Mouse (Mus musculus): ENCODE data around the gene Ltb.

Gene Ltb

DNA sequence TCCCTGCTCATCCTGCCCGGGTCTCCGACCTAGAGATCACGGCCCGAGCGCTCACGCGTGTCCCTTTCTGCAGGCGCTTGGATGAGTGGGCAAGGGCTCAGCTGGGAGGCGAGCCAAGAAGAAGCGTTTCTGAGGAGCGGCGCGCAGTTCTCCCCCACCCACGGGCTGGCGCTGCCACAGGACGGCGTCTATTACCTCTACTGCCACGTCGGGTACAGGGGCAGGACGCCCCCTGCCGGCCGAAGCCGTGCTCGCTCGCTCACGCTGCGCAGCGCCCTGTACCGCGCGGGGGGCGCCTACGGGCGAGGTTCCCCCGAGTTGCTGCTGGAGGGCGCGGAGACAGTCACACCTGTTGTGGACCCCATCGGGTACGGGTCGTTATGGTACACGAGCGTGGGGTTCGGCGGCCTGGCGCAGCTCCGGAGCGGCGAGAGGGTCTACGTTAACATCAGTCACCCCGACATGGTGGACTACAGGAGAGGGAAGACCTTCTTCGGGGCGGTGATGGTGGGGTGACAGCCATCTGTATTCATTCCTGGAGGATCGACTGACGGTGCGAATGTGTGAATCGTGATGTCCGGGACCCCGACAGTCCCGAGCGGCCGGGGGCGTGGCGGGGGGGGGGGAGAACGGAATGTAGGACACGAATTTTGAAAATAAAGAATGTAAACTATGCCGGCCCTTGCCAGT is 1.5 kb downstream of the Ltb start:
- peak; percentile 98 for DNase-seq

- DNase-seq = peak; percentile 56
These were observed 2.0 kb downstream of the Ltb start for GRCm38 (mm10) chr17:35196321-35196641.

DNA sequence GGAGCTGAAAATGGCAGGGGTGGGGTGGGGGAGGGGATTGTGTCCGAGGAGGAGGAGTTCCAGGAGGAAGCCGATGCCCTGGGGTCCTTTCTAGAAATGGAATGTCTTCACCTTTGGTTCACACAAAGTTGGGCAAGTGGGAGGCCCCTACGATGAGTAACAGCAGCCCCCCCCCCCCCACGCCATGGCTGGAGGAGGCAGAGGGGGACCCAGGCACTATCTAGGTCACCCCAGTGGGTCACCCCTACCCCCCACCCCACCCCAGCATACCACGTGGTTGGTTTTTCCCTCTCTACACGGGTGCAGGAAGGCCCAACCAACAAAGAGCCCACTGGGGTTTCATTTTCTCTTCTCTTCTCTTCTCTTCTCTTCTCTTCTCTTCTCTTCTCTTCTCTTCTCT is 2.9 kb downstream of the Ltb start:
- DNase-seq = no peak

DNA sequence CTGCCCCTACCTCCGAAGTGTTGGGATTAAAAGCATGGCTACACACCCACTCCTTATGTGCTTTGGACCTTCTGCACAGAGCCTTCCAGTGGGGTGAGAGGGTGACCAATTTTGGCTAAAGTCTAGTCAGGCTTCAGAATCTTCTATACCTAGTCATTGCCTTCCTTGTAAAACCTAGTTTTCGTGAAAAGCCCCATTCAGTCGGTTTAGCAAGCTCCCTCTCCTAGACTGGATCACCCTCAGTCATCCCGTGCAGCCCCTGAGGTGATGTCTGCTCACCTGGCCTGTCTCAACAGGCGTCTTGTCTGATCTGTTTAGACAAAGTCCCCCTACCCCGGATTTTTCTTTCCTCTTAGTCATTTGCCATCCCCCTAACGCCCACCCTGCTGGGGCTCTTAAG is 3.8 kb downstream of the Ltb start:
- no peak for DNase-seq

DNA sequence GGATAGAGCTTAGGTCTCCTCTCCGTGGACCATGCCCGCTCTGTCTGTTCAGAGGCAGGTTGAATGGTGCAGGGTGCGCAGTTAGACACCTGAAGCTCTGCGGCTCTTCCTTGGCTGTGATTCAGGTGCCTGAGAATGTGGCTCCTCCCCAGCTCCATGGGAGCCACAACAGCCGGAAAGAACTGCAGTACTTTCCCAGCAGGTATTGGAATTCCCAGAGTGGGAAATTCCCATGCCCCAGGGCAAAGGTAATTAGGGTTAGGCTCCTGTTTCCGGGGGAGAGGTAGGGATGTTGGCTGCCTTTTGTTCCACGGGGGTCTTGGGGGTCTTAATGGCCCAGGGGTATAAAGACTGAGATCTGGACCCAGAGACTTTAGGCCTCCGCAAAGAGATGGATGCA is 4.7 kb downstream of the Ltb start:
- no peak for DNase-seq

DNA sequence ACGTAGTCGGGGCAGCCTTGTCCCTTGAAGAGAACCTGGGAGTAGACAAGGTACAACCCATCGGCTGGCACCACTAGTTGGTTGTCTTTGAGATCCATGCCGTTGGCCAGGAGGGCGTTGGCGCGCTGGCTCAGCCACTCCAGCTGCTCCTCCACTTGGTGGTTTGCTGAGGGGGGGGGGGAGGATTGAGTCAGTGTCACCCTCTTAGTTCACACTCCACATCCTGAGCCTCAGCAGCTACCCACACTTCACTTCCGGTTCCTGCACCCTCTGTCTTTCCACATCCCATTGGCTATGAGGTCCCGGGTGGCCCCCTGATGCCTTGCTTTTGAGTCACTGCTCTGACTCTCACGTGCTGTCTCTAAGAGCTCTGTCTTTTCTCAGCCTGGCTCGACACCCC is 6.2 kb downstream of the Ltb start:
- peak; percentile 82 for DNase-seq

- DNase-seq = no peak
These were observed 6.9 kb downstream of the Ltb start for GRCm38 (mm10) chr17:35201128-35201527.

DNA sequence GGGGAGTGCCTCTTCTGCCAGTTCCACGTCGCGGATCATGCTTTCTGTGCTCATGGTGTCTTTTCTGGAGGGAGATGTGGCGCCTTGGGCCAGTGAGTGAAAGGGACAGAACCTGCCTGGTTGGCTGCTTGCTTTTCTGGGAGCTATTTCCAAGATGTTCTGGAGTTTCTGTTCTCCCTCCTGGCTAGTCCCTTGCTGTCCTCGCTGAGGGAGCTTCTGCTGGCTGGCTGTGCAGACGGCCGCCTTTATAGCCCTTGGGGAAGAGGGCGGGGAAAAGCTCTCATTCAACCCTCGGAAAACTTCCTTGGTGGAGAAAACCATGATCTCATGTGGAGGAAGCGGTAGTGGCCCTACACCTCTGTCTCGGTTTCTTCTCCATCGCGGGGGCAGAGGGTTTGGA is 7.5 kb downstream of the Ltb start, which contains the start of gene Tnf:
Gene Tnf, minus strand, starts transcription at position 221 of the 400 bp plus-strand sequence.
- DNase-seq = peak; percentile 79

- DNase-seq = no peak
These were observed 8.2 kb downstream of the Ltb start for GRCm38 (mm10) chr17:35202442-35202841.

DNA sequence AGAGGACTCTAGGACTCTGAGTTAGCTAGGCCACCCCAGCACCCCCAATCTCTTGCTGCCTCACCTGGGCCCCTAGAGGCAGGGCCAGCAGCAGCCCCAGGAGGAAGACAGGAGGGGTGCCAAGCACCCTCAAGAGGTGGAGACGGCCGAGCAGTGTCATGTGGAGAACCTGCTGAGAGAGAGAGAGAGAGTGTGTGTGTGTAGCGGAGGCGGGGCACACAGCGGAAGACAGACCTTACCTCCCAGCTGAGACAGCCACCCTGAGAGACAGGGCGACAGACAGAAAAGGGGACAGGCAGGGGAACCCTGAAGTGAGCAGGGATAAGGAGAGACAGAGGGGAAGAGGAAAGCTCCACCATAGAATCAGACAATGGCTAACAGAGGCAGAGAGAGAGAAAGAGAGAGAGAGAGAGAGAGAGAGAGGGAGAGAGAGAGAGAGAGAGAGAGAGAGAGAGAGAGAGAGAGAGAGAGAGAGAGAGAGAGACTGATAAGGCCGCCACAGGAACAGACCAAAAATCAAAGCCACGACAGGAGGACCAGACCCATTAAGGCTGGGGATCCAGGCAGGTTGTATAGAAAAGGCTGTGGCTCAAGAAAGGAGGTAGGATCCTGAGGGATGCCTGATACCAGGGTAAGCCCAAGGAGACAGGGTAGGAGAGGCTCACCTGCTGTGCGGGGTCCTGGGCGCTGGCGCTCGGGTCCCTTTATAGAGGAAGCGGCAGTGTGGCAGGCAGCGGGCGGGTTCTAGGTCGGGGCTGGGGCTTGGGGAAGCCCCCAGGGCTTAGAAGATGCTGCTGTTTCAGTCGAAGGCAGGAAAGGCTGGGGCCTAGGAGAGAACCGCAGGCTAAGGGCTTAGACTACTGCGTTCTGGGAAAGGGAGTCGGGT is 10.5 kb downstream of the Ltb start, which contains the start of gene Lta:
Gene Lta, minus strand, starts transcription at position 858 of the 886 bp plus-strand sequence.
- DNase-seq = peak; percentile 81

GRCm38 (mm10) chr17:35205380-35205769 is 11.1 kb downstream of the Ltb start:
- DNase-seq = no peak

DNA sequence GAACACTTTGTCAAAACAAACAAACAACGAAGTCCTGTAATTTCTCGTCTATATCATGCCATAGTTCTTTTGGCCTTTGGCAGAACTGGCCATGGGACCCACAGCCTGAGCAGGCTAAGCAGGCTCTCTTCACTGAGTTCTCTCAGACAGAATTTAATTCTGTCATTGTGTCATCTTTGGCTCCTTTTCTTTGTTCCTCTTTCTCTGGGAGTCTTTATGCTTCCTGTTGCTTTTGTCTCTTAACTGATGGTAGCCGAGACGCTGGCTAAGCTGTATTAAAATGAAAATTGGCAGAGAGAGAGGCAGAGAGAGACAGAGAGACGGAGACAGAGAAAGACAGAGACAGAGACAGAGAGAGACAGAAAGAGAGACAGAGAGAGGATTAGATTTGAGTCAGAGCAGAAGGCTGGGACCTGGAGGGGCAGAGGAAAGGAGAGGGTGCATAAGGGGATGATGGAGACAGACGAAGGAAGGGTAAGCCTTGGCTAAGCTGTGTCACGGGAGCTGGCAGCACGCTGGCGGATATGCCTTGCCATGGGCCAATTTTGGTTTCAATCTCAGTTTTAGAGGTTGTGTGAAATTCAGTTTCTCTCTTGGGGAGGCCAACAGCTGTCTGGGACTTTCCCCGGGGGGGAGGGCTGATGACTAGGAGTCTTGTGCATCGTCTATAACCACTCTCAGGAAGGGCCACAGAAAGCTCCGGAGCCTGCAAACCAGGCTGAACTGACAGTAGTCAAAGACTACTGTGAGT is 15.7 kb downstream of the Ltb start:
- peak; percentile 49 for DNase-seq

GRCm38 (mm10) chr17:35210593-35210992 is 16.4 kb downstream of the Ltb start:
- no peak for DNase-seq

DNA sequence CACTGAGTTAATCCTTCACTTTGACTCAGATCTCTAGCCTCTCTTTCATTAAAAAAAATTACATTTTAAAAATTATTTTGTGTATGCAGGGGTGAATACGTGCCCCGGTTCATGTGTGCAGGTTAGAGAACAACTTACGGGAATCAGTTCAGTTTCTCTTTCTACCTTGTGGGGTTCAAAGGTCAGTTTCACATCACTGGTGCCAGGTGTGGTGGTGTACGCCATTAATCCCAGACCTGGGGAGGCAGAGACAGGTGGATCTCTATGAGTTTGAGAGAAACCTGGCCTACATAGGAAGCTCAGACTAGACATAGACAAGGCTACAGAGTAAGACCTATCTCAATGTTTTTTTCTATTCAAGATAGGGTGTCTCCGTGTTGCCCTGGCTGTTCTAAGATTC is 18.8 kb downstream of the Ltb start:
- no peak for DNase-seq

GRCm38 (mm10) chr17:35218516-35219193 is 24.4 kb downstream of the Ltb start:
- DNase-seq = peak; percentile 48

DNA sequence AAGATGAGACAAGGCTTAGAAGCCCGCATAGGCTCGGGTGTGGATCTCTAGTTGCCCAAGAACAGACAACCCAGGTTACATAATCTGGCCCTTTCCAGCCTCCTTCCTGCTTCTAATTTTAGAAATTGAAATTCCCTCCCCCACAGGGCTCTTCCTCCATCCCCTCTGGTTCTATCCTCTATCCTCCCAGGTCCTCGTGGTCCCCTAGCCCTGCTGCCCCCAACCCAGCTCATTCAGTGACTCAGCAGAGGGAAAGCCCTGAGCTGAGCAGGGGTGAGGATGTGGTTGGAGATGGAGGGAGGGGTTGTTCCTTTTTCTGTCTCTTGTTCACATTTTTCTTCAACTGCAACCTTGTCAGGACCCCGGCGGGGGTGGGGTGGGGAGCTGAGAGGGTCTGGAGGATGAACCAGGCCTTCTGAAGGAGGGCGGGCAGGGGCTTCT is 25.4 kb downstream of the Ltb start:
- DNase-seq = peak; percentile 74

DNA sequence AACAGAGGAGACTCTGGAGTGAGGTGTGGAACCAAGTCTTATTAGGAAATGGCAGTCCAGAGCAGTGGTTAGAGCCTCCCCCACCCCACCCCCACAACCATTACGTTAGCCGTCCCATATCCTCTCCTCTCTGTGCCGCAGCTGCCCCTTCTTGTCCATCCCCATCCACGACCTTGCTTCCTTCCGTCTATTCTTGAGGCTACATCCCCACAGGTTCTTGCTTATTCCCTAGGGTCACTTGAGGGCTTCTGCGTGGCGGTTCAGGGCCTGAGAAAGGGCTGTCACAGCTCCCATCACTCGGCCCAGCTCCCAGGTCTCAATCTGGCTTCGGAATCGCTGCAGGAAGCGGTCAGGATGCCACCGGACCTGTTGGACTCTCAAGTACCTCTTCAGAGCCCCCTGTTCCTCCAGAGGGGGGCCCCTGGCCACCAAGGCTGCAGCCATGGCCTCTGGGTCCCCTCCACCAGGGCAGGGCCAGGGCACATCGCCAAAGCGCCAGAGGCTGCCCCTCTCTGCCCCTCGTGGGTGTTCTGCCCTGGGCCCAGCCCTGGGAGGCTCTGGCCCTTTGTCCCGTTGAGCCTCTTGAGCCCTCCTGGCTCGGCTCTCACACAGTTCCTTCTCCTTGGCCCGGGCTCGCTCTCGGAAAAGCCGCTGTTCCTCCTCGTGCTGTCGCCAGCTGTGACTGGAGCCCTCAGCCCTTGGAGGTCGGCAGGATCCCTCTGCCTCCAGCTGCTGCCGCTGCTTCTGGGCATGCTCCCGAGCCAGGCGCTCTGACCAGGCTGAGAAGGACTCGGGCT is 26.1 kb downstream of the Ltb start, which contains the start of gene Gm16181:
Gene Gm16181, plus strand, starts transcription at position 679 of the 797 bp plus-strand sequence.
- DNase-seq = no peak

DNA sequence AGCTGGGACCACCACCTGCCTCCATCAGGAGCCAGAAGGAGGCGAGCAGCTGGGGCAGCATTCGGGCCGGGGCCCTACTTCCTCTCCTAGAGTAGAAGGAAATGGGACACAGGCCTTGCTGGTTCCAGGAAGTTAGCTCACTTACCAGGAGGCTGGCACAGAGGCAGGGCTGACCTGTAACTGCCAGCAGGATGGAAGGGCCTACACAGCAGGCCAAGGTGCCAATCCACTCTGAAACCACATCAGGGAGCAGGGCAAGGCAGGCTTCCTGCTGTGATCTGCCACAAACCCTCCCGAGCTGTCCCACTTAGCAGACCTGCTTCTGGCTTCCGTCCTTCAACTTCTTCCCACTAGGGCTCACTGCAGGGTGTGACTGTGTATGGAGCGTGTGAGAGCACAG is 28.1 kb downstream of the Ltb start:
- DNase-seq = peak; percentile 76

DNA sequence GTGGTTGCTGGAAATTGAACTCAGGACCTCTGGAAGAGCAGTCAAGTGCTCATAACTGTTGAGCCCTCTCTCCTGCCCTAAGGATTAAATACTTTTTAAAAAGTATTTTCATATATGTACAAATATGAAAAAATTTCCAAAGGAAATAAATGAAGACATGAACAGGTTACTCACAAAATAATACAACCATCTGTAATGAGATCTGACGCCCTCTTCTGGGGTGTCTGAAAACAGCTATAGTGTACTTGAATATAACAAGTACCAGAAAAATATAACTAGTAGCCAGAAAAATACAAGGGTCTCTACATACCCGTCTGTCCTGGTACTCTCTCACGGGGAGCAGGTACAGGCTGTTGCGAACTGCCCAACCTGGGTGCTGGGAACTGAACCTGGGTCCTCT is 30.4 kb downstream of the Ltb start:
- DNase-seq = no peak

GRCm38 (mm10) chr17:35225456-35225855 is 31.2 kb downstream of the Ltb start:
- no peak for DNase-seq

GRCm38 (mm10) chr17:35226561-35227046 is 32.4 kb downstream of the Ltb start:
- DNase-seq = peak; percentile 60

DNA sequence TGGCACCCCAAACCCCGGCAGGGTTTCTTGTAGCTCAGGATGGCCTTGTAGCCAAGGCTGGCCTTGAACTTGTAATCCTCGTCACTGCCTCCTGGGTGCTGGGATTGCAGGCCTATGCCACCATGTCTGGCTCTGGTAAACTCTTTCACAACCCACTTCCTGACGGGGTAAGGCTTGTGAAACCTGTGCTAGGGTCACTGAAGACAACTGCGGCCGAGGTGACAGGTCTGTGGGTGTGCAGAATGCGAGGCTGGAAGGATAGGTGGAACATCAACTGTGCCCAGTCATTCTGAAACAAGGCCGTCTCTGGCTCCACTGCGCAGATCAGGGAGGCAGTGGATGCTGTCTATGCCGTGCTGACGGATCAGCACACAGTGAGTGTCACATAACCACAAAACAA is 36.8 kb downstream of the Ltb start:
- DNase-seq = no peak

Data from thymus, postnatal 25 days (tissue).